Mouse (Mus musculus) induced T-regulatory cell, adult 2 months (primary cell): ENCODE data around the gene Tex19.1.
A peak's percentile ranks its signal among the peaks of the same experiment; 100 is the strongest.

Source experiments
- DNase-seq: peaks from one replicate; pipeline ENCODE4 v3.0.0-alpha.2; 2012; ENCODE audit warnings: low read depth

The Tex19.1 gene

DNA sequence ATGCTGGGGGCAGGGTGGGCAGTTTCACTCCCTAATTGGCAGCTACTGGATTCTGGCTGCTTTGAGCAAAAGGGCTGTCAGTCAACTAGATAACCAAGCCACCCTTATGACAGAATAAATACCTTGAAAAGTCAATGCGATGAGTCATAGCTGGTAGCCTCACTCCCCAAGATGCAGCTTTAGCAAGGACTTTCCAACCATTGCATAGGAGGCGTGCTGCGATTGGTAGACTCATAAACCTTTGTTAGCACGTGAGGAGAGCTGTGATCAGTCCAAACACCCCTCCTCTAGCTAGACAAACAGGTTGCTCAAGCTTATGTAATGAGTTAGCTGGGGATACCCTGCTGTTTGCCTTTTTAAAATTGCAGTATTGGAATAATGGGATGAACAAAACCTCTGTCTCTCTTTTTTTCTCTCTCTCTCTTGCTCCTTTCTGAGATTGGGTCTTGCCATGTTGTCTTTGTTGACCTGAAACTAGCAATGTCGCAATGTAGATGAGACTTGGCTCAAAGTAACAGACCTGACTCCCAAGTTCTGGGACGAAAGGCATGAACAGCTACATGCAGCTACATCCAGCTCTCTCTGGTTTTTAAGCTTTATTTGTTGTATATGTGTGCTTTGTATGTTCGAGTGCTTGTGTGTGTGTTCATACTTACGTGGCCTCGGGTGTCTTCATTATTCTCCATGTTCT, 2.5 kb upstream of the Tex19.1 start:
- no peak for DNase-seq

DNA sequence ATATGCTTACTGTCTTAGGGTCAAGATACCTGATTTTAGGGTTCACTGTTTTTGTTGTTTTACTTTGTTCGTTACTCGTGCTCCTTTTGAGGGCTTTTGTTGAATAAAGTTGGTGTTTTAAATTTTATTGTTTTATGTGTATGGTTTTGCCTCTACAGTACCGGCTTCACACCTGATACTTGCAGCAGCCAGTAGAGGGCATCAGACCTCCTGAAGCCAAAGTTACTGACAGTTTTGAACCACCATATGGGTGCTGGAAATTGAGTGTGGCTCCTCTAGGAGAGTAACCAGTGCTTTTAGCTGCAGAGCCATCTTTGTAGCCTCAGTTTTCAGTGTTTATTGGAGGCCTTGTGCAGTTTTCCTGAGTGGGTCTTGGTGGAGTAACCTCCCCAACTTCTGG, 2.2 kb downstream of the Tex19.1 start:
- peak; percentile 36 for DNase-seq

DNA sequence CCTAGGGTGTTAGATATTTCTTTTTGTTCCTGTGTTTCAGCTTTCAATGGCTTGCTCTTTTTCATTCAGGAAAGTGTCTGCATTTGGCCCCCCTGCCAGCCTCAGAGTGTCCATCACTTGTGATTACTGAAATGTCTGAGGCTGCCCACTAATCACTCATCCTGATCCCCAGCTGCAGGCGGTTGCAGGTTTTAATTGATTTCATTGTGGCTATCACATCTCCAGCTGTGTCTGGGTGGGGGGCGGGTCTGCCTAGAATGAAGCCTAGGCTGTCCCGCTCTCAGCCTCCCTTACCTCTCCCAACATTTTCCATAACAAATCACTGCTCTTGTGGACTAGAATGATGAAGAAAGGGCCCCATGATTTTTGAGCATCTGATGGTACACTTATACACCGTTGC, 8.3 kb downstream of the Tex19.1 start:
- DNase-seq = no peak

DNA sequence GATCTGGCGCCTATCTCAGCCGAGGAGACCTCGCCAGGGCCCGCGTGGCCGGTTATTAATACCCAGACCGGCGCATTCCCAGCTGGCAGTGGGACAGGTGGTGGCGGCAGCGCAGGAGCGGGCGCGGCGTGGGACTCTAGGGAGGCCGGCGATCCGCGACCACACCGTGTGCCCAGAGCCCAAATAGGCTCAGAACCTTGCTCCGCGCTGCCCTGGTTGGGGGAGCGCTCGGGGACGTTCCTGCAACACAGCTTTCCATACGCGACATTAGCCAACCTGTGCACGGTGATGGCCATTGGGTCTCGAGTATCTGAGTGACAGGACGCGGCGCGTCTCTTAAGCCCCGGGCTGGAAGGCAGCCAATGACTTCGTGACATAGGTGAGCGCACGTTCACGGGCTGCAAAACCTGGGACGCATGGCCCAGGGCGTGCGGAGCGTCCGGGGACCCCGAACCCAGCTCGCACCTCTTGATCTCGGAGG, 10.5 kb downstream of the Tex19.1 start:
- DNase-seq = no peak

DNA sequence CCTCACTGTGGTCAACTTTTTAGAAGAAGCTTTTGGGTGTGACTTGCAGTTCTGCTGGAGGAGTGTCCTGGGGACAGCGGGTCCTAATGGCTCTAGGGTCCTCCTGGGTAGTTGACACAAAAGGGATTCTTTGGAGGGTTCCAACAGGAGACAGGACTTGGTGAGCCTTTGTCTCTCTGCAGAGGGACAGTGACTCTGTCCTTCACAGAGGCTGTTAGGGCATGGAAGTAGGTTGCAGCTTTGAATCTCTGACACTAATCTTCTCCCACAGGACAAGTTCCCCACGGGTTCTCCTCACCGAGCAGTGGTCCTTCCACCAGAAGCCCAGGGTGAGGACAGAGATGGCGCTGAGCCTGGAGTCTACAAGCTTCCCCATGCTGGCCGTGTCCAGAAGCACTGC, 14.0 kb downstream of the Tex19.1 start, which contains the start of gene Uts2r:
Gene Uts2r, plus strand, starts transcription at position 301 of the 400 bp plus-strand sequence.
- DNase-seq = no peak

DNA sequence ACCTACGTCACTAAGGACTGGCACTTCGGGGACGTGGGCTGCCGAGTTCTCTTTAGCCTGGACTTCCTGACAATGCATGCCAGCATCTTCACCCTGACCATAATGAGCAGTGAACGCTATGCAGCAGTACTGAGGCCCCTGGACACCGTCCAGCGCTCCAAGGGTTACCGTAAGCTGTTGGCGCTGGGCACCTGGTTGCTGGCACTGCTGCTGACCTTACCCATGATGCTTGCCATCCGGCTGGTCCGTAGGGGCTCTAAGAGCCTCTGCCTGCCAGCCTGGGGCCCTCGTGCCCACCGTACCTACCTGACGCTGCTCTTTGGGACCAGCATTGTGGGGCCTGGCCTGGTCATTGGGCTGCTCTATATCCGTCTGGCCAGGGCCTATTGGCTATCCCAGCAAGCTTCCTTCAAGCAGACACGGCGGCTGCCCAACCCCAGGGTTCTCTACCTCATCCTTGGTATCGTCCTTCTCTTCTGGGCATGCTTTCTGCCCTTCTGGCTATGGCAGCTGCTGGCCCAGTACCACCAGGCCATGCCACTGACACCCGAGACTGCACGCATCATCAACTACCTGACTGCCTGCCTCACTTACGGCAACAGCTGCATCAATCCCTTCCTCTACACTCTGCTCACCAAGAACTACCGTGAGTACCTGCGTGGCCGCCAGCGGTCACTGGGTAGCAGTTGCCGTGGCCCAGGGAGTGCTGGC, 14.8 kb downstream of the Tex19.1 start:
- no peak for DNase-seq

DNA sequence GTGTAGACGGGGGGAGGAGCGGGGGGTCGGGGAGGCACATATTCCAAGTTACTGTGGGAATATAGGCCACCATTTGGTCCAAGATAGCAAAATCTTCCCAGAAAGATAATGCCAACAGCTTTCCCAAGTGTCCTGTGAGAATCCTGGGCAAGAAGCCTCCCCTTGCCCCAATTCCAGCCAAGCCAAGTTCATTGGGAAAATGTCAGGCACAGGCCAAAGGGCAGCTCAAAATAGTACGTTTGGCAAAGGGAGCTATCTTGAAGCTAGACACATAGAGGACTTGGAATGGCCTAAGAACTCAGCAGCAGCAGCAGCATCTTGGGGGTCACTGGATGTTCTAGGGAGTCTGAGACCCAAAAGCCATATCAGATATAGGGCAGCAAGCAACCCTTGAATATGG, 17.8 kb downstream of the Tex19.1 start:
- DNase-seq = no peak

DNA sequence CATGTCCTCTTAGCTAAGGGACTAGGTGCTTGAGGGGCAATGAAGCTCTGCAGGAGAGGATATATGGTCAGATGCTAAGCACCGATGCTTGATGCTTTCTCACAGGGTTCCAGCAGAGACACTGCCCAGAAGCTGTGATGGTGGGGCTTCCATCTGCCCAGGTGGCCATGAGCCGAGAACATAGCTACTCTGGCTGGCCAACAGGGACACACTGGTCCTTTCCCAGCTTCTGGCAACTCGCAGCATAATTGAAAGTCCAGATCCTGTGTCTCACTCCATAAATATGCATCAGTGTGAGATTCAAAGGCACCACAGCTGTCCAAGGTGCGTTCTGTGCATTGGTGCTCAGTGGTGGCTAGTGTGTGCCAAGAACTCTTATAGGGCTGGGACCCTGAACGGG, 27.3 kb downstream of the Tex19.1 start:
- no peak for DNase-seq

DNA sequence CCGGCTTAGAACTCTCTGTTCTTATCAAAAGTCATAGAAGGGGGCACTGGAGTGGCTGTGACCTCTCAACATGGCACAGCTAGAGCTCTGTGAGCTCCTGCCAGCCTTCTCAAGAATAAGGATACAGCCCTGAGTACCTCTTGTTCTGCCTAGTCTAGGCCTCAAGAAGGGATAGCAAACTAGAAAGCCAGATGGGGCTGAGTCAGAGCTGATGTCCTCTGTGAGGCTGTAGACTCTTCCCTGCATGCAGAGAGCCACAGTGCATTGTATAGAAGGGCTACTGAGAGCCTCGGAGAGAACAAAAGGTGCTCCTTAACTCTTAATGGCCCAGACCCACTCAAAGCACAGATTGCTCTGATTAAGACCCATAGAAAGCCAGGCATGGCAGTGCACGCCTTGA, 28.3 kb downstream of the Tex19.1 start:
- no peak for DNase-seq

DNA sequence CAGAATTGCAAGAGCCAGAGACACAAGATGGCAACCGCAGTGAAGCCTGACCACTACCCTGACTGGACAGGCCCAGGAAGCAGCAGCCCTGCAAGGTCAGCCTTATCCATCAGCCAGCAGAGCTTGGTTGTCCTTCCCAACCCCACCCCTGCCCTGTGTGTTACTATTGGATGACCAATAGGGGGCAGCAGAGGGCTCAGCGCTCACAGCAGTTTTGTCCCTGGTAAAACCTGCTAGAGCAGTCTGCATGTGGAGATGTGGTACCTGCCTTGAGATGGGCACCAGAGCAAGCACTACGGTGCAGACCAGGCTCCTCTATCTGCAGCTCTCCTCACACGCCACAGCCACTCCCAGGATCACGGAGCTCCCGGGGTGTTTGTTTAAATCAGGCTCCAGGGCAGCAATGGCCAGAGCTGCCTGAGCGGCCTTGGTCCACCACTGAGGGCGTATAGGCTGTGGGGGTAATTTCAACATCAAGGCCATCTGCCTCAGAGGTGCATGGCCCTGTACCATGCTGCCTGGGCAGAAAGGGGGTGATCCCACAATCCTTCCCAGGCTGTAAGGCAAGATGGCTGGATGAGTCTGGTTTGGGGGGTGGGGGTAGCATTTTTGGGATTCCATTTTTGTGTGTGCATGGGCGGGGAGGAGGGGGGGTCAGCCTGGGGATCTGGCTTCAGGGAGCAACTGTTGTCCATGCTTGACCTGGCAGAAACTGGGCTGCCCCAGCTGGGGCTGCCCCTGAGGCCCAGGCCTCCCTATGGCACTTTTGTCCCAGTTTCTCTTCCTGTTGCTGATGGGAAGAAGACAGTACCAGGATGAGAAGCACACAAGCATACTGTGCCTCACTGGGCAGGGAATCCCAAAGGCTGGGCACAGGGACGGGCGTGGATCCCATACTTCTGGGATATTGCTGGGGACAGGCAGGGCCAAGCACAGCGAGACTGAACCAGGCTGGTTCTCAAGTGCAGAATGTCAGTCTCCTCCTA, 30.6 kb downstream of the Tex19.1 start:
- DNase-seq = peak; percentile 68

DNA sequence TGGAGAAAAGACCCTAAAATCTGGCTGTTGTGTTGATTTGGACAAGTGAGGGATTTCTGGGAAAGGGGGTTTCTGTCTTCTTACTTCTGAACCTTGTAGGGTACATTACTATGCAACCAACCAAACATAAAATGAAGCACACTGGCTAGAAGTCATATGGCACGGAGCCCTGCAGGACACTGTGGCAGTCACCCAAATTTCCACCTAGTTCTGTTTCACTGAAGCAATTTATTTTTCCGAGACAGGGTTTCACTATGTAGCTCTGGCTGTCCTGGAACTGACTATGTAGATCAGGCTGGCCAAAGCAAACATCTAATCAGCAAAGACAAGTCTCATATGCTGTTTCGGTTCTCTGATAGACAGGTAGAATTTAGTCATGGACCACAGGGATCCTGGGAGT, 43.7 kb downstream of the Tex19.1 start:
- DNase-seq = no peak

DNA sequence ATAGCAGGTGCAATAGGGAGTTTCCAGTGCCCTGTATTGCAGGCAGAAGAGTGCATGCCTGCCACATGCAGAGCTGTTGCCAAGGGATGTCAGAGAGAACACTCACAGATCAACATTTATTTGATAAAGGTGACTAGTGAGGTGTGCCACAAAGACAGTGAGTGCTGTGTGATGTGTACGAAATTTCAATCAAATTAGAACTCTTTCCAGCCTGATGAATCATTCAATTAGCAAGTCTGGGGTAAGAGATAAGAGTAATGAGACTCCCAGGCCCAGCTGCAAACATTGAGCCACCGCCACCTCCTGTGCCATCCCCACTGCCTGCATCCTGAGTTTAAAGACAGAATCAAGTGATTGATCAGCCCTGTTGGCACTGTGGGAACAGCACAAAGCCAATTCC, 46.8 kb downstream of the Tex19.1 start:
- no peak for DNase-seq

DNA sequence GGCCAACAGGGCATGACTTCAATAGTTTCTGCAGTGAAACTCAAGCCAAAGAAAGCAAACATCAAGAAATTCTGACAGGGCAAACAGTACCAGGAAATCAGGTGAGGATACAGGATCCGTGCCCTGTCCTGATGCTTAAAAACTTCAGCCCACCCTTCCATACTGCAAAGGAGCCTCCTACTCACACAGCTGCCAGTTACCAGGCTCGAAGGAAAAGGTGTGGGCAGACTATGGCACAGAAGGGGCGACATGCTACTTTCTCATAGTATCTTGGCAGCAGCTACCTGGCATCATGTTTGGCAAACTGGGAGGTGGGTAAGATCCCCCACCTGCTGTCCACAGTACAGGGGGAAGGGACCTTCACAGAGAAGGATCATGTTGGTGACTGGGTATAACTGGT, 47.5 kb downstream of the Tex19.1 start:
- no peak for DNase-seq
